Mouse (Mus musculus): Measurements from ENCODE around the gene Bcl2a1d. TPM values are rescaled to one million over a fixed set of nuclear protein-coding genes. Genes with fewer than 3 reads are reported as not detected.
"Not testable (repeated sequence)": the region's sequence is repeated elsewhere in the genome, so short reads cannot be mapped to it uniquely, and the experiment has no call there.

Bcl2a1d gene
- polyA plus RNA-seq (2015; fragmentation: Nextera tagmentation; extraction: Ambion mirVana), result not detected in 2 replicates

DNA sequence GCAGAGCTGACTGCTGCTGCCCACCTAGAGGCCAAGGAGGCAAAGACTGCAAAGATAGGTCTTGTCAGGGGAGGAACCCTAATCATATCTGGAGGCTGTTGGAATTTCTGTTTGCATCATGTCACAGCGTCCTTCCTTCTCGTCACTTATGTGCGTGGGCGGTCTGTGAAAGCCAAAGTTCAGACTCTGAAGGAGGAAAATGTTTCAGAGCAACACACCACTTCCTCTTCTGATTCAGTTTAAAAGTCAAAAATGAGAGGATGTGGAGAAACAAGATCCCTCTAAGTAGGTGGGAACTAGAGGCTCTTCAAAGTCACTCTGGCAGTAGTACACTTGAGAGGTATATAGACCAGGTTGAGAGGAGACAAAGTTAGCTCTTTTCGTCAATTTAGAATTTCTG lies at the start of gene Bcl2a1d:
Gene Bcl2a1d (minus strand): TSS at position 187 of the 400 bp plus-strand sequence.
- not testable (repeated sequence) for H3K4me3 ChIP-seq (replicated peaks); H3K4me2 ChIP-seq (replicated peaks); H3K4me1 ChIP-seq; H3K27ac ChIP-seq (replicated peaks); H3K27me3 ChIP-seq; H3K9me3 ChIP-seq (replicated peaks); H3K36me3 ChIP-seq; H3K9ac ChIP-seq; ATAC-seq (ENCODE audit: insufficient number of reproducible peaks, low FRiP score, low TSS enrichment, low read depth)
- whole genome bisulfite sequencing, result 94% methylated on average over 5 of the region's 5 CpGs

DNA sequence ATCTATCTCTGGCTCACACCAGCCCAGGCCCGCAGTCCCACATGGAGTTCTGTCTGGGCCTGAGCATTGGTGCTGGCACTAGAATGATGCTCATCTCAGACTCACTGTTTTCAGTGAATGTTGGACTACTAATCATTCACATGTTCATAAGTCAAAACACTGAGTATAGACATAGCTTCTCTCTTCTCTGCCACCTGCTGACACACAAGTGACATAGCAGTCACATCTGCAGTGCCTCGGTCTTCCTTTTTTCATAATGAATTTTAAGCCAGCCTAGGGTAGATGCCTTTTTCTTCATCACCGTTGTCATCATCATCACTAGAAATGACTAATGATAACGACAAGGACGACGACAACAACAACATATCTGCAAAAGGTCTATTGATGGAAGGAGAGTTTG lies 38.5 kb upstream of the Bcl2a1d start:
- H3K4me3 ChIP-seq (replicated peaks); H3K4me1 ChIP-seq; H3K4me2 ChIP-seq (replicated peaks); H3K27me3 ChIP-seq; H3K27ac ChIP-seq (replicated peaks); ATAC-seq (ENCODE audit: insufficient number of reproducible peaks, low FRiP score, low TSS enrichment, low read depth); H3K9me3 ChIP-seq (replicated peaks); H3K36me3 ChIP-seq; H3K9ac ChIP-seq: not testable (repeated sequence)
- WGBS, result 80% methylated on average over 3 of the region's 6 CpGs

GRCm38 (mm10) chr9:88769470-88769869 lies 37.8 kb upstream of the Bcl2a1d start:
- not testable (repeated sequence) for H3K9ac ChIP-seq; H3K9me3 ChIP-seq (replicated peaks); H3K4me2 ChIP-seq (replicated peaks); H3K27me3 ChIP-seq; H3K4me3 ChIP-seq (replicated peaks); H3K36me3 ChIP-seq; H3K4me1 ChIP-seq; ATAC-seq (ENCODE audit: insufficient number of reproducible peaks, low FRiP score, low TSS enrichment, low read depth); H3K27ac ChIP-seq (replicated peaks)
- 77% methylated on average over 4 of the region's 5 CpGs for WGBS

DNA sequence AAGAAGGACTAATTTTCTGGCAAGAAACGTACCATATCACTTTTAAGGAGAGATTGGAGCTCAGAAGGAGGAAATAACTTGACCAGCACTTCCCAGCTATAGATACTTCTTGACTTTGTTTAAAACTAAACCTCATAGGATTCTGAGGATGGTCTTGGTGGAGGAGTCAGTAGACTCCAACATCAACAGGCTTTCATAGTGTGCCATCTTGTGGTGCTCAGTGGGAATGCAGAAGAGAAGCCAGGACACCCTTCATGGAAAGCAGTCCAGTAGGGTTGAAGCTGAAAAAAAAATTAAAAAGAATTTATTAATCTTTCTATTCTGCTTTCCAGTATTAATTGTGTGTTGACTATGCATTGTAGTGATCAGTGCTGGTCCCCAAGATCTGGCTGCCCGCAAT lies 15.0 kb upstream of the Bcl2a1d start:
- not testable (repeated sequence) for H3K9me3 ChIP-seq (replicated peaks); ATAC-seq (ENCODE audit: insufficient number of reproducible peaks, low FRiP score, low TSS enrichment, low read depth); H3K4me2 ChIP-seq (replicated peaks); H3K27ac ChIP-seq (replicated peaks); H3K4me1 ChIP-seq; H3K36me3 ChIP-seq; H3K9ac ChIP-seq; H3K27me3 ChIP-seq; H3K4me3 ChIP-seq (replicated peaks)
- 0% methylated on average over 1 of the region's 2 CpGs for WGBS

DNA sequence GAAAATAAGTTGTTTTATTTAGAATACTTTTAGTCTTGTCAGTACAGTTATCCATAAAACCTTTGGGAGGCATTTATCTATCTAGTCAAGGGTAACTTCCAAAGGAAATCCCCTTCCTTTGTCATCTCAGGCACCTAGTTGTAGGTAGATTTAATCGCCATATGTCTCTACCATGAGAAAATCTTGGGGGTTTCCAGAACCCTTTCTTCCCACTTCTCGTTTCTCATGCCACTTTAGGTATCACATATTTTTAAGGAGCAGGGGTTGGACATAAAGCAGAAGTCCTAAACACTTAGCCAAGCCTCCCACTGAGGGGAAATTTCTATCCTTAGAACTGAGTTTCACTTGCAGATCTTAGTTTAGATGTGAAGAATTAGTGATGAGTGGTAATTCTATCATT lies 14.3 kb upstream of the Bcl2a1d start:
- H3K27ac ChIP-seq (replicated peaks); H3K9ac ChIP-seq; H3K27me3 ChIP-seq; H3K9me3 ChIP-seq (replicated peaks); H3K36me3 ChIP-seq; ATAC-seq (ENCODE audit: insufficient number of reproducible peaks, low FRiP score, low TSS enrichment, low read depth); H3K4me1 ChIP-seq; H3K4me3 ChIP-seq (replicated peaks); H3K4me2 ChIP-seq (replicated peaks): not testable (repeated sequence)
- 71% methylated on average over 1 of the region's 2 CpGs for WGBS

DNA sequence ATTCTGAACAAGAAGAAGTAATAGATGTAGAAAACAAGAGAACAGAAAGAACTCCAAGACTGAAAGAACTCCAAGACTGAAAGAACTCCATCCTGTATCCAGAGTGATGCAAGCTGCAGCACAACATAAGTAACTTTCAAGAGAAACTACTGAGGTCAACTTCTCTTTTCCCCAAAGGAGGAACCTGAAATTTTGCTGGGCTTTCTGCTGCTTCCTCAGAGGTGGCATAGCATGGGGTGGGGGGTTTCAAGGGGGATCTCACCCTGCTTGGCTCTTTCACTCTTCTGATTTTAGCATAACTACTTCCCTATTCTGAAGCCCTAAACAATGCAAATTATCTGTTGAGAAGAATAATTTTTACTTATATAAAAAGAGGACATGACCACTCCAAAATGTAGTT lies 3.6 kb upstream of the Bcl2a1d start:
- H3K27ac ChIP-seq (replicated peaks); H3K9ac ChIP-seq; H3K36me3 ChIP-seq; ATAC-seq (ENCODE audit: insufficient number of reproducible peaks, low FRiP score, low TSS enrichment, low read depth); H3K4me3 ChIP-seq (replicated peaks); H3K27me3 ChIP-seq; H3K9me3 ChIP-seq (replicated peaks); H3K4me2 ChIP-seq (replicated peaks); H3K4me1 ChIP-seq: not testable (repeated sequence)

GRCm38 (mm10) chr9:88733182-88733581 lies 1.5 kb upstream of the Bcl2a1d start:
- H3K36me3 ChIP-seq; H3K9me3 ChIP-seq (replicated peaks); ATAC-seq (ENCODE audit: insufficient number of reproducible peaks, low FRiP score, low TSS enrichment, low read depth); H3K27ac ChIP-seq (replicated peaks); H3K4me2 ChIP-seq (replicated peaks); H3K27me3 ChIP-seq; H3K9ac ChIP-seq; H3K4me3 ChIP-seq (replicated peaks); H3K4me1 ChIP-seq: not testable (repeated sequence)
- 69% methylated on average over 1 of the region's 1 CpGs for WGBS

GRCm38 (mm10) chr9:88732334-88732733 lies 620 bp upstream of the Bcl2a1d start:
- H3K4me2 ChIP-seq (replicated peaks); H3K27me3 ChIP-seq; ATAC-seq (ENCODE audit: insufficient number of reproducible peaks, low FRiP score, low TSS enrichment, low read depth); H3K27ac ChIP-seq (replicated peaks); H3K9ac ChIP-seq; H3K4me1 ChIP-seq; H3K4me3 ChIP-seq (replicated peaks); H3K9me3 ChIP-seq (replicated peaks); H3K36me3 ChIP-seq: not testable (repeated sequence)
- 89% methylated on average over 2 of the region's 3 CpGs for WGBS

- not testable (repeated sequence) for H3K4me3 ChIP-seq (replicated peaks); ATAC-seq (ENCODE audit: insufficient number of reproducible peaks, low FRiP score, low TSS enrichment, low read depth); H3K4me1 ChIP-seq; H3K36me3 ChIP-seq; H3K27ac ChIP-seq (replicated peaks); H3K9me3 ChIP-seq (replicated peaks); H3K9ac ChIP-seq; H3K4me2 ChIP-seq (replicated peaks); H3K27me3 ChIP-seq
Measured at GRCm38 (mm10) chr9:88728311-88728710, 3.4 kb downstream of the Bcl2a1d start.

DNA sequence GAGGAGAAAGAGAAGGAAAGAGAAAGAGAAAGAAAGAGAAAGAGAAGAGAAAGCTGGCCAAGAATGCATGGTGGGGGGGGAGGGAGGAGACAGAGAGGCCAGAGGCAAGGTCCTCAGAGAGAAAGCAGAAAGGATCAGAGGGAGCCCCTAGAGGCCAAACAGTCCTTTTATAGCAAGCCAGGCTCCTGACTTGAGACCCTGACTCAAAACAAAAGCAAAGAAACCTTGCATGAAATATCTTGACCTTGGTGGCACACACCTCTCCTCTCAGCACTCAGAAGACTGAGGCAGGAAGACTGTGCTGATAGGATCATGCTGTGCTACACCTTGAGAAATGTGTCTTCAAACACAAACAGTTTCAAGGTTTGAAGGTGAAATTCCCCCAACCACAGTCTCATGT lies 10.1 kb downstream of the Bcl2a1d start:
- H3K27me3 ChIP-seq; H3K36me3 ChIP-seq; H3K27ac ChIP-seq (replicated peaks); H3K4me3 ChIP-seq (replicated peaks); H3K4me2 ChIP-seq (replicated peaks); H3K9ac ChIP-seq; ATAC-seq (ENCODE audit: insufficient number of reproducible peaks, low FRiP score, low TSS enrichment, low read depth); H3K4me1 ChIP-seq; H3K9me3 ChIP-seq (replicated peaks): not testable (repeated sequence)

- H3K9ac ChIP-seq, result not testable (repeated sequence)
- 17% methylated on average over 11 of the region's 12 CpGs for WGBS
- peak; percentile 34; the same call in 1 of the 2 replicates for ATAC-seq (ENCODE audit: insufficient number of reproducible peaks, low FRiP score, low TSS enrichment, low read depth)
Measured at GRCm38 (mm10) chr9:88719989-88720537, 11.7 kb downstream of the Bcl2a1d start, which contains the start of gene Mthfsl. Mthfsl (minus strand) TSS chr9:88720296.

GRCm38 (mm10) chr9:88719073-88719921 lies 12.4 kb downstream of the Bcl2a1d start:
- 14% methylated on average over 15 of the region's 46 CpGs for WGBS
- Histone ChIP-seq H3K27ac (replicated peaks) (peak overlapping the region; percentile 85), H3K4me3 (replicated peaks) (peak overlapping the region; percentile 42), H3K4me2 (replicated peaks) (peak overlapping the region; percentile 40)
- H3K9ac ChIP-seq; H3K4me1 ChIP-seq; H3K36me3 ChIP-seq; H3K27me3 ChIP-seq; H3K9me3 ChIP-seq (replicated peaks): not testable (repeated sequence)
- peak; percentile 91 for ATAC-seq (ENCODE audit: insufficient number of reproducible peaks, low FRiP score, low TSS enrichment, low read depth)

More at GRCm38 (mm10) chr9:88719989-88720537, 11.7 kb downstream of the Bcl2a1d start, which contains the start of gene Mthfsl:
- Histone ChIP-seq H3K4me2 (replicated peaks) (peak within 1 kb of the TSS; percentile 49), H3K27ac (replicated peaks) (peak within 1 kb of the TSS; percentile 85), H3K4me3 (replicated peaks) (peak within 1 kb of the TSS; percentile 42)
- not testable (repeated sequence) for H3K4me1 ChIP-seq; H3K27me3 ChIP-seq; H3K36me3 ChIP-seq; H3K9me3 ChIP-seq (replicated peaks)

All from embryonic facial prominence, embryonic 15.5 days (tissue).